ENCODE assay signal across 30 mouse cellular contexts in the genomic region with DNA sequence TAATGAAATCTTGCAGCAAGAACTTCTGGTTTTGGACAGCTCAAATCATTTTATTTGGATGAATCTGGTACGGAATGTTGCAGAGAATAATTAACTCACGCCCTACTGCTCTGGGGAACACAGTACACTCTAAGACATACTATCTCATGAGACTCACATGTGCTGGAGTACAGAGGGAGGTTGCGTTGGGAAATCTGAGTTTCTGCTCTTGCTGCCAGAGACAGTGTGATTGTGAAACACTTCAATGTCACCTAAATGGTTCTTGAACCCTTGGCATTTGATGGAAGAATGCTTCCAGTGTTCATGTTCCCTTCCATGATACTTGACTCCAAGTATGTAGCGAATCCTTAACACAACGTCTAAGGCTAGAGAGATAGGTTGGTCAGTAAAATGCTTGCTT. TPM values are rescaled to one million over a fixed set of nuclear protein-coding genes. Genes with fewer than 3 reads are reported as not detected.
"Had no signal": no experiment of that assay in that cellular context is flagged by ENCODE, and none has a peak within 500 bp of the region (broad histone marks: within the 10 kb centered on the region; RNA-seq: fewer than 3 reads in every experiment).

No protein-coding gene starts in this region.

- H3K4me1 ChIP-seq: limb, embryonic 10.5 days; limb, embryonic 12.5 days; limb, embryonic 13.5 days; limb, embryonic 15.5 days; liver, embryonic 12.5 days; liver, embryonic 13.5 days; liver, embryonic 15.5 days; lung, embryonic 15.5 days; midbrain, embryonic 10.5 days had no signal

- H3K27ac ChIP-seq: left cerebral cortex, adult 2 months; limb, embryonic 10.5 days; limb, embryonic 12.5 days; limb, embryonic 13.5 days; limb, embryonic 15.5 days; liver, embryonic 12.5 days; liver, embryonic 13.5 days; liver, embryonic 14.5 days; liver, embryonic 15.5 days; lung, embryonic 15.5 days; macrophage; midbrain, embryonic 10.5 days; midbrain, embryonic 12.5 days; midbrain, embryonic 13.5 days; neural tube, embryonic 12.5 days had no signal

- H3K4me2 ChIP-seq: limb, embryonic 12.5 days; limb, embryonic 13.5 days; limb, embryonic 15.5 days; liver, embryonic 11.5 days; liver, embryonic 12.5 days; liver, embryonic 13.5 days; liver, embryonic 15.5 days; lung, embryonic 14.5 days; lung, embryonic 15.5 days; midbrain, embryonic 11.5 days; midbrain, embryonic 12.5 days; midbrain, embryonic 13.5 days; neural tube, embryonic 12.5 days had no signal

- H3K9me3 ChIP-seq: limb, embryonic 10.5 days; limb, embryonic 12.5 days; limb, embryonic 13.5 days; limb, embryonic 15.5 days; liver, embryonic 12.5 days; liver, embryonic 13.5 days; liver, embryonic 15.5 days; lung, embryonic 15.5 days; midbrain, embryonic 10.5 days; midbrain, embryonic 12.5 days; midbrain, embryonic 13.5 days; neural tube, embryonic 12.5 days had no signal

- DNase-seq: left cerebral cortex, postnatal 4 days; liver; liver, embryonic 13.5 days; lung, adult 18-20 months; lung, adult 2 months; lung, embryonic 14.5 days; lung, postnatal 10 days; lung, postnatal 14 days; lung, postnatal 36 days; lung, postnatal 4 days; midbrain, embryonic 14.5 days had no signal

- H3K27me3 ChIP-seq: limb, embryonic 13.5 days; limb, embryonic 15.5 days; liver, embryonic 12.5 days; liver, embryonic 13.5 days; liver, embryonic 15.5 days; lung, embryonic 15.5 days; megakaryocyte, embryonic 14.5 days; midbrain, embryonic 12.5 days; midbrain, embryonic 13.5 days; neural tube, embryonic 12.5 days had no signal

- H3K4me3 ChIP-seq: left cerebral cortex, adult 2 months; limb, embryonic 10.5 days; limb, embryonic 12.5 days; limb, embryonic 13.5 days; limb, embryonic 15.5 days; liver, embryonic 12.5 days; liver, embryonic 13.5 days; liver, embryonic 15.5 days; lung, embryonic 15.5 days; megakaryocyte, embryonic 14.5 days; midbrain, embryonic 10.5 days; midbrain, embryonic 12.5 days; midbrain, embryonic 13.5 days; myocyte; neural tube, embryonic 12.5 days had no signal

- H3K9ac ChIP-seq: limb, embryonic 12.5 days; limb, embryonic 13.5 days; limb, embryonic 15.5 days; liver, embryonic 12.5 days; liver, embryonic 13.5 days; liver, embryonic 14.5 days; liver, embryonic 15.5 days; lung, embryonic 14.5 days; lung, embryonic 15.5 days; midbrain, embryonic 12.5 days; midbrain, embryonic 13.5 days; neural tube, embryonic 12.5 days had no signal

- ATAC-seq: liver, embryonic 12.5 days; lung, postnatal 0 days; midbrain, embryonic 13.5 days had no signal

- H3K36me3 ChIP-seq: limb, embryonic 10.5 days; limb, embryonic 12.5 days; limb, embryonic 13.5 days; limb, embryonic 15.5 days; liver, embryonic 12.5 days; liver, embryonic 13.5 days; liver, embryonic 15.5 days; lung, embryonic 15.5 days; midbrain, embryonic 10.5 days; midbrain, embryonic 12.5 days; midbrain, embryonic 13.5 days; neural tube, embryonic 12.5 days had no signal

RNA-seq across cellular contexts. Expression of a gene that starts 27.4 kb away (rescaled TPM):
- polyA plus RNA-seq: myocyte had no signal
